Mouse (Mus musculus) liver, embryonic 14.5 days (tissue): ENCODE measurements at regions not wholly inside any gene's neighbourhood (a gene's known extent, or its start where the extent isn't known, plus 50 kb on each side); places are given as distances from the start of the nearest gene placed in this dataset.
A peak's percentile ranks its signal among the peaks of the same experiment; 100 is the strongest.

ENCODE experiments used
- ATAC-seq: fragments of 200-750 bp; cut with Nextera tagmentation; 2 replicates; pipeline ENCODE4 v1.8.0; 2017; ENCODE audit warnings: moderate number of reproducible peaks, mild to moderate bottlenecking, moderate library complexity; ENCODE audit not compliant: insufficient read depth
- DNase-seq, 3 experiments: peaks; one replicate each; pipeline ENCODE4 v3.0.0-alpha.2; 2012 to 2013; ENCODE audit warnings: low read depth in 3 of 3, low spot score in 3 of 3
- H3K27ac ChIP-seq: fragments of 300-500 bp; sonication (generic); 2 replicates; pipeline ENCODE4 v1.5.1; 2014; ENCODE audit warnings: moderate library complexity, mild to moderate bottlenecking, control low read depth, inconsistent platforms
- H3K27me3 ChIP-seq: fragments of 300-500 bp; sonication (generic); 2 replicates; pipeline ENCODE4 v1.6.1; 2014; ENCODE audit warnings: mild to moderate bottlenecking, low read length, moderate library complexity; ENCODE audit not compliant: control insufficient read depth, insufficient read depth
- H3K36me3 ChIP-seq: fragments of 300-500 bp; sonication (generic); replicated peaks from 2 replicates; pipeline ENCODE4 v1.6.1; 2014; ENCODE audit warnings: low read depth; ENCODE audit not compliant: control insufficient read depth, insufficient read depth
- H3K4me1 ChIP-seq, 2 experiments: fragments of 200-500 bp in 1 of 2; fragments of 300-500 bp in 1 of 2; sonication (generic) in 1 of 2; replicated peaks; 2 replicates each; pipeline ENCODE4 v1.6.1; 2012 to 2014; ENCODE audit warnings: antibody characterized with exemption in 1 of 2, inconsistent platforms in 1 of 2, low read length in 1 of 2; ENCODE audit not compliant: control insufficient read depth in 2 of 2, insufficient read depth in 2 of 2
- H3K4me2 ChIP-seq: fragments of 300-500 bp; sonication (generic); 2 replicates; pipeline ENCODE4 v1.6.1; 2014; ENCODE audit warnings: low read depth, mild to moderate bottlenecking, control low read depth, moderate library complexity
- H3K4me3 ChIP-seq, 2 experiments: fragments of 200-500 bp in 1 of 2; fragments of 300-500 bp in 1 of 2; sonication (generic) in 1 of 2; 2 replicates each; pipeline ENCODE4 v1.5.1; 2012 to 2014; ENCODE audit warnings: low read depth in 2 of 2, low read length in 2 of 2, mild to moderate bottlenecking in 2 of 2, control low read depth in 1 of 2, inconsistent platforms in 1 of 2, moderate library complexity in 1 of 2; ENCODE audit not compliant: insufficient read depth in 1 of 2
- H3K9ac ChIP-seq: fragments of 300-500 bp; sonication (generic); replicated peaks from 2 replicates; pipeline ENCODE4 v1.6.1; 2014; ENCODE audit warnings: mild to moderate bottlenecking, control low read depth, moderate library complexity
- H3K9me3 ChIP-seq: fragments of 300-500 bp; sonication (generic); 2 replicates; pipeline ENCODE4 v1.6.1; 2016; ENCODE audit warnings: low read length, mixed read lengths; ENCODE audit not compliant: control insufficient read depth
- CTCF ChIP-seq: IDR thresholded peaks from 2 replicates; pipeline ENCODE4 v1.5.1; 2016; ENCODE audit warnings: antibody characterized with exemption, low read depth, control low read depth
- EP300 ChIP-seq: IDR thresholded peaks from 2 replicates; pipeline ENCODE4 v1.6.1; 2016; ENCODE audit warnings: antibody characterized with exemption, low read depth
- WGBS: fragments of 180-500 bp; shearing (Covaris S2); extraction: QIAGEN DNeasy Blood & Tissue Kit; methylation state at CpG from one replicate; pipeline ENCODE4 v1.1.7; 2014; ENCODE audit not compliant: insufficient replicate concordance; 5-methylcytosine and 5-hydroxymethylcytosine counted together

- Histone ChIP-seq H3K36me3 (no peaks in the 10 kb centered on the region), H3K27ac (no peak overlapping the region), H3K9me3 (no peaks in the 10 kb centered on the region), H3K4me1 (0 out of 4 replicates have a peak, but pooled peaks cover 0 to 2% of the 10 kb centered on the region in 2 experiments), H3K9ac (no peak overlapping the region), H3K27me3 (no peaks in the 10 kb centered on the region), H3K4me2 (no peak overlapping the region), H3K4me3 (no peak overlapping the region)
- ATAC-seq: no peak
- 47% methylated on average over 2 of the region's 2 CpGs for WGBS
- DNase-seq: no peak
- TF ChIP-seq EP300 (no peak), CTCF (no peak)
These were observed 131.9 kb downstream of the Ibtk start for GRCm38 (mm10) chr9:85617177-85617777.

- TF ChIP-seq EP300: no peak
- TF ChIP-seq CTCF: no peak
- 69% methylated on average over 12 of the region's 12 CpGs for WGBS
These were observed 132.8 kb downstream of the Ibtk start for GRCm38 (mm10) chr9:85616266-85616869.

DNA sequence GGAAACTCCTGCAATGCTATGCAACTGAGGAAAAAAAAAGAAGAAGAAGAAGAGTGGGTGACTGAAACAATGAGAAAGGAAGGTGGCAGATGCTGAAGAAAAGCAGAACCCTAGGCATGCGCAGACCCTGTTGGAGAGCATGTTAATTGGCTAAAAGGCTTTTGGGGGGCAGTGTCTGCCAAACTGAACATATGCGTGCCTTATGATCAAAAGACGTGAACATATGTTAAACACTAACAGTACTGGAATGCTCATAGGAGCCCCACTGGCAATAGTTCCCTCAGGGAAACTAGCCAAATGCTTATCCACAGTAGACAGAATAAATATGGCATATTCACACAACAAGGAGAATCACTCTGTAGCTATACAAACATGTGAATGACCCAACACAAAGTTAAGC, 140.0 kb downstream of the Ibtk start:
- no peak for DNase-seq
- Histone ChIP-seq H3K27ac (no peak overlapping the region), H3K4me3 (no peak overlapping the region), H3K4me1 (no peaks in the 10 kb centered on the region), H3K9ac (no peak overlapping the region), H3K36me3 (no peaks in the 10 kb centered on the region), H3K4me2 (no peak overlapping the region), H3K9me3 (no peaks in the 10 kb centered on the region), H3K27me3 (no peaks in the 10 kb centered on the region)
- ATAC-seq: no peak
- TF ChIP-seq CTCF (no peak), EP300 (no peak)
- WGBS: 72% methylated on average over 3 of the region's 3 CpGs

More at GRCm38 (mm10) chr9:85616266-85616869, 132.8 kb downstream of the Ibtk start:
- Histone ChIP-seq H3K27ac (no peak overlapping the region), H3K36me3 (no peaks in the 10 kb centered on the region), H3K4me3 (no peak overlapping the region), H3K4me1 (0 out of 4 replicates have a peak, but pooled peaks cover 0 to 2% of the 10 kb centered on the region in 2 experiments), H3K9ac (no peak overlapping the region), H3K27me3 (no peaks in the 10 kb centered on the region), H3K9me3 (no peaks in the 10 kb centered on the region), H3K4me2 (no peak overlapping the region)
- no peak for ATAC-seq
- no peak for DNase-seq

GRCm38 (mm10) chr9:85596959-85597358, 152.2 kb downstream of the Ibtk start:
- ATAC-seq: no peak
- Histone ChIP-seq H3K4me2 (no peak overlapping the region), H3K36me3 (no peaks in the 10 kb centered on the region), H3K9me3 (no peaks in the 10 kb centered on the region), H3K27ac (no peak overlapping the region), H3K27me3 (no peaks in the 10 kb centered on the region), H3K9ac (no peak overlapping the region), H3K4me1 (no peaks in the 10 kb centered on the region; a peak in 1 of 4 replicates), H3K4me3 (no peak overlapping the region)
- no peak for DNase-seq
- TF ChIP-seq CTCF (peak; percentile 55), EP300 (no peak)
- WGBS: 14% methylated on average over 2 of the region's 2 CpGs

- H3K4me3 ChIP-seq: no peak overlapping the region
- no peaks in the 10 kb centered on the region for H3K9me3 ChIP-seq
- TF ChIP-seq CTCF: no peak
- TF ChIP-seq EP300: no peak
- 60% methylated on average over 4 of the region's 4 CpGs for WGBS
- H3K27ac ChIP-seq: no peak overlapping the region
- DNase-seq: no peak
- no peaks in the 10 kb centered on the region for H3K36me3 ChIP-seq
- H3K4me1 ChIP-seq: no peaks in the 10 kb centered on the region; a peak in 1 of 4 replicates
- H3K4me2 ChIP-seq: no peak overlapping the region
- H3K27me3 ChIP-seq: no peaks in the 10 kb centered on the region
- ATAC-seq: no peak
- H3K9ac ChIP-seq: no peak overlapping the region
These were observed 155.3 kb downstream of the Ibtk start for GRCm38 (mm10) chr9:85593867-85594266.
